Mouse (Mus musculus): ENCODE data around the gene Chchd10. TPM values are rescaled to one million over a fixed set of nuclear protein-coding genes. Genes with fewer than 3 reads are reported as not detected.

Gene Chchd10
- total RNA-seq, 2 experiments from 2014 or later, result 323 to 356 TPM

DNA sequence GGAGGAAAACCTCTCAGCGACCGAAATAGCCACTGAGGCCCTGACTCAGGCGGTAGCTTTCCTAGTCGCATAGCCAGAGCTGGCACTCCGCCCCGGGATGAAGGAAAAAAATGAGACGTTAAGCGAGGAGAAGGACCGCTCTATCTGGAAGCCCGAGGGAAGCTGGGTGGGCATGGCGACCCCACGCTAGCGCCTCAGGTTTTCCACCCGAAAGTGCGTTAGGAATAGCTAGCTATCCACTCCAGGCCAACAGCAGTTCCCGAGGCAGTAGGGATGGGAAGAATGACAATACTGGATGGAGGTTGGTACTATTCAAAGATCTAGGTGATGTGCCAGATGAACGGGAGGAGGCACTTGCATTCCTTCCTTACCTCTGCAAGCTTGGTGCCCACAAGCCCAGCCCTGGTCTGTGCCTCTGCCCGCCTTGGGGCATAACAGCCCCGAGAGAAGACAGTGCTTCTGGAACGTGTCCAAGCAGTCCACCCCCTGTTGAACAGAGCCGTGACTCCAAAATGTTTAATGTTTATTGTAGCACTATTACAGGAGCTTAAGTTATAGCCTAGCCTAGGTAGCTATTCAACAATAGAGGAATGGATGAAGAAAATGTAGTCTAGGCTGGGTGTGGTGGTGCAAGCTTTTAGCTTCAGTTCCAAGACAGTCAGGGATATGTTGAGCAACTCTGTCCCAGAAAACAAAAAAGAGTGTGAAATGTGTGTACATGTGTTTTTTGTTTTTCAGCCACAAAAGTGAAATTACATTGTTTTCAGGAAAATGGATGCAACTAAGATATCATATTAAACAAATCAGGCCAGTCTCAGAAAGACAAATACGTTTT, 11.0 kb upstream of the Chchd10 start:
- DNase-seq (ENCODE audit: extremely low spot score in 1 of 2, low spot score in 1 of 2), result no peak

DNA sequence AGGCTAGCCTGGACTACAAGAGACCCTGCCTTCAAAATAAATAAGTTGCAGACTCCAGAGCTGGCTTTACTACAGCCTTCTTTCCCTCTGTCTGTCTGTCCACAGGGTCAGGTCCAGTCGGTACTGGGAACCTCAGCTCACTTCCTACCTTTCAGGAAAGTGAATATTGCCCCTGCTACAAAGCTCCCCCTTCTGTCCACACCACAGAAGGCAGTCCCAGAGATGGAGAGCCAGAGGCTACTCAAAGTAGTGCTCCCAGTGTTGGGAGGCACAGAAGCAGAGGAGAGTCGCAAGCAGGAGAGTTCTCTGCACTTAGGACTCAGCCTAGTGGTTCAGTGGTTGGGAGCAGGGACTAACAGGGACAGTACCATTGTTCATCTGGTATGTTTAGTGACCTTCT, 8.6 kb upstream of the Chchd10 start:
- no peak for DNase-seq (ENCODE audit: extremely low spot score in 1 of 2, low spot score in 1 of 2)

DNA sequence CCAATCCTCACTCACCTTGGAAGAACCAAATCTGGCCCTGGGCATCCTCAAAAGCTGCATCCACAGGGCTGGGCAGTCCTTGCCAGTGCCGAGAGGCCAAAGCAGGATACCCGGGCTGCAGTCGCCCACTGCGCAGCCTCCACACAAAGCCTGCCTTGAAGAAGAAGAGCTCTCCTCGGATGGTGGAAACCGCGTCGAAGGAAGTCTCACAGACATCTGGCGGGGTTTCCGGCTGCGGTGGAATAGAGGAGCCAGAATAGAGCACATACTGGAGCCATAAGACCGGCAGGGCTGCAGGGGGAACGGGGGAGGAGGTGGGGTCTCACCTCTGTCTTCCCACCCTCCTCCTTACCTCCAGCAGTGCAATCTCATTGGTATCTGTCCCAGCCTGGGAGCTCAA, 6.5 kb upstream of the Chchd10 start:
- DNase-seq (ENCODE audit: extremely low spot score in 1 of 2, low spot score in 1 of 2), result no peak

DNA sequence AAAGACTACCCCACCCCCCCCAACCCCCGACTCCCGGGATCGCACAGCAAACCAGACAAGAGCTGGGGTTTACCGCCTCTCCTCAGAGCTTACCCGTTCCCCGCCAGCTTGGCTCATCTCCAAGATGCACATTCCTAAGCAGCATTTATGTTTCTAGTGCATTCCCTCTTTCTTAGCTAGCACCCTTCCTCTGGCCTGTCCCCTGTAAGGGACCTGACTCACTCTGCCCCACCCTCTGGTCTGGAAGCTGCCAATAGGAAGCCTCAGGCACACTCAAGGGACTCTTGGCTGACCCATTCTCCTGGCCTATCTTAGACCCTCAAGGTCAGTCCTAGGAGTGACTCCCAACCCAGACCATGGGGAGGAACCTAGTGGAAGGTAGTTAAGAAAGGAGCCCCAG, 2.6 kb upstream of the Chchd10 start:
- no peak for DNase-seq (ENCODE audit: extremely low spot score in 1 of 2, low spot score in 1 of 2)

DNA sequence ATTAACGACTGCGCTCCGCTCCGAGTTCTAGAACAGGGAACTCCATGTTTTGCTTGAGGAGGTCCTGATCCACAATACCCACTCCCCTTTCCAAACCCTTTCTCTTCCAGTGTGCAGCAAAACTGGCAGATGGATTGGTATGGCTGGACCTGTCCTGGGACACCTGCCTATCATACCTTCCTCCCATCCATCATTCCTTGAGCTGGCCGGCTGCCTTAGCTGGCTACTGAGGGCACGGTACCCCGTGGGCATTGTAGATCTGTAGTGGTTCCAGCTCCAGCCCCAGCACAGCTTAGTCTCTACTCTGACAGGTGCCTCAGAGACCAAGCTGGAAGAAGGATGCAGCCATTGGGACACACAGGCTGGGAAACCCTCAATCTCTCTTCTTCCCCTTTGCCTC, 1.6 kb upstream of the Chchd10 start:
- DNase-seq (ENCODE audit: extremely low spot score in 1 of 2, low spot score in 1 of 2), result no peak

DNA sequence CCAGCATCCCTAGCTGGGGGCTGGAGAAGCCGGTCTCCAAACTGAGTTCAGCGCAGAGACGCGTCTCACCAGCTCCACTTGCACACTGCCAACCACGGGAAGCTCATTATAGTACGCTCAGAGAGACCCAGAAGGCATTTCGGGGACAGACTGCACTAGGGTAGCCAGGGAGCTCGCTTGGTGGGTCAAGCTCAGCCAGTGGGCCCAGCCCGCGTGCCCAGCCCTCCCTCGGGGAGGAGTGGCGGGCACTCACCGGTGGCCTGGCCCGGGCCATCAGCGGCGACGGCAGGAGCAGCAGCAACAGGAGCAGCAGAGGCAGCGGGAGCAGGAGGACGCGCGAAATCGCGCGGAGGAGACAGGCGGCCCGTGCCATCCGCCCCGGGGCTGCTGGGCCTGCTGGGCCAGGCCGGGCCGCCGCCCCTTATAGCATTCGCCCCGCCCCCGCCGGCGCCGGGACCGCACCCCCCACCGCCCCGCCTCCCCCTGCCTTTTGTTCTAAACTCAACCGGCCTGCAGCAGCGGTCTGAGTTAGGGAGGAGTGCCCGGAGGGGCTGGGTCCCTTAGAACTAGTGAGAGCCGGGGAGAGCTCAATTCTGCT, 750 bp upstream of the Chchd10 start:
- DNase-seq (ENCODE audit: extremely low spot score in 1 of 2, low spot score in 1 of 2), result no peak

DNA sequence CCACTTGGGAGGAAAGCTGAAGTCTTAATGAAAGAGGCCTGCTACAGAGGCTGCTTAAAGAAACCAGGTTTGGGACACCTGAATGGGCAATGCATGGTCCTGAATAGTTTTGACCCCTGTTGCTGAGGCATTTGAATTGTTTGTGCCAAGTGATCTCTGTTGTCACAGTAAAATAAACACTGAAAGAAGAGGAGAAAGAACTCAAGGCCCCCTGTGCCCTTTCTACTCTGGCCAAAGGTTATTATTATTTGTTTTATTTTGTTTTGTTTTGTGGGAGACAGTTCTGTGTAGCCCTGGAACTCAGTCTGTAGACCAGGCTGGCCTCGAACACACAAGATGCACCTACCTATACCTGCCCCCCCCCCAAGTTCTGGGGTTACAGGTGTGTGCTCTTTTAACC, 2.1 kb downstream of the Chchd10 start:
- no peak for DNase-seq (ENCODE audit: extremely low spot score in 1 of 2, low spot score in 1 of 2)

DNA sequence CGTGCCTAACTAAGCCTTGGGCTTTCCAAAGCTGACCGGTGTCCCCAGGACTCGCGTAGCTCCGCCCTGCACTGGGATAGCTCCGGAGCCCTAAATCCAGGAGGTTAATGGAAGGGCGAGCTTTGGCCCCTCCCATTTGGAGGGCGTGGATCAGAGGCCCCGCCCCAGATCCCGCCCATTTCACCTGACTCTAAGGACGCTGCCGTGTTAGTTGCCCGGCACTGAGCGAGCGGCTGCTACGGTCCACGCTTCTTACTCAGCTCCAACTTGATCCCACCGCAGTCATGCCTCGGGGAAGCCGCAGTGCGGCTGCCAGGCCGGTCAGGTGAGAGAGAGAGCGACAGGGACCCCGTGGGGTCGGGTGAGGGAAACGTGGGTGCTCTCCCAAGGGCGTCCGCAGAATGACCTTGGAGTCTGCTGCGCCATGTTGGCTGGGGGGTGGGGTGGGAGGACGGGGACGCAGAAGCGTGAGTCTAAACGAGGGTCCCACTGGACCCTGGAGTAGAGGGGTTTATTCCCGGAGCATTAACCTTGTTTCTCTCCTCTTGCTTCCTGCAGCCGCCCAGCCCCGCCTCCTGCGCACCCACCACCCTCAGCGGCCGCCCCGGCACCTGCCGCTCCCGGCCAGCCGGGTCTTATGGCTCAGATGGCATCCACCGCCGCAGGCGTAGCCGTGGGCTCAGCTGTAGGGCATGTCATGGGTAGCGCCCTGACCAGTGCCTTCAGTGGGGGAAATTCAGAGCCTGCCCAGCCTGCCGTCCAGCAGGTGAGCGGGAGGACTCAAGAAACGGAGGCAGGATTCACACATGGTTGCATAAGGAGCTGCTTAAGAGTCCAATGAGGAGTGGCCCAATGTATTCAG, 3.0 kb downstream of the Chchd10 start, which contains the start of gene Mmp11:
TSS of gene Mmp11 (minus strand) at position 817 of the 862 bp plus-strand sequence.
- peak; percentile 66 to 70 for DNase-seq (ENCODE audit: extremely low spot score in 1 of 2, low spot score in 1 of 2)

DNA sequence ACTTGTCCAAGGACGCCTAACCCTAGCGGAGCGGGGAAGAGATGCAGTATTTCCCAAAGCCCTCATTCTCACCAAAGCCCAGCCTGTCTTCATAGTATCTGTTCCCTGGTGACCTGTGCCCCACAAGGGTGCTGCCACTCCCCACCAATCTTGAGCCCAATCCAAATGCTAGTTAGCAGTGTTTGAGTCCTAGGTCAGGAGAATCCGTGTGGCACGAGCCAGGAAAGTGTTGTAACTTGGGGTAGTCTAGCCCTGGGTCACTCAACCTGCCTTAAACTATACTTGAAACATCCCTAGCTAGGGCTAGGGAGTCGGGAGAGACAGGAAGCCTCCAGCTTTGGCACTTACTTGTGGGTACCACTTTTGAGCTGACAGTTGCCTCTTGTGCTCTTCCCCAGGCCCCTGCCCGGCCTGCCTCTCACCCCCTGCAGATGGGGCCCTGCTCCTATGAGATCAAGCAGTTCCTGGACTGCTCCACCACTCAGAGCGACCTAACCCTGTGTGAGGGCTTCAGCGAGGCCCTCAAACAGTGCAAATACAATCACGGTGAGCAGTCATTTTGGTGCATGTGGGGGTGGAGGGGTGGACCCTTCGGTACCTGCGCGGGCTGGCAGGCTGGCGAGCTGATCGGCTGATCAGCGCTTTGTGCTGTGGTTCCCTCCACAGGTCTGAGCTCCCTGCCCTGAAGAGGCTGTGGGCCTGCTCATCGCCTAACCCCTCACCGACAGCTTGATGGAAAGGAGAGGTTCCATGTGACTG, 4.2 kb downstream of the Chchd10 start:
- DNase-seq (ENCODE audit: extremely low spot score in 1 of 2, low spot score in 1 of 2), result no peak

DNA sequence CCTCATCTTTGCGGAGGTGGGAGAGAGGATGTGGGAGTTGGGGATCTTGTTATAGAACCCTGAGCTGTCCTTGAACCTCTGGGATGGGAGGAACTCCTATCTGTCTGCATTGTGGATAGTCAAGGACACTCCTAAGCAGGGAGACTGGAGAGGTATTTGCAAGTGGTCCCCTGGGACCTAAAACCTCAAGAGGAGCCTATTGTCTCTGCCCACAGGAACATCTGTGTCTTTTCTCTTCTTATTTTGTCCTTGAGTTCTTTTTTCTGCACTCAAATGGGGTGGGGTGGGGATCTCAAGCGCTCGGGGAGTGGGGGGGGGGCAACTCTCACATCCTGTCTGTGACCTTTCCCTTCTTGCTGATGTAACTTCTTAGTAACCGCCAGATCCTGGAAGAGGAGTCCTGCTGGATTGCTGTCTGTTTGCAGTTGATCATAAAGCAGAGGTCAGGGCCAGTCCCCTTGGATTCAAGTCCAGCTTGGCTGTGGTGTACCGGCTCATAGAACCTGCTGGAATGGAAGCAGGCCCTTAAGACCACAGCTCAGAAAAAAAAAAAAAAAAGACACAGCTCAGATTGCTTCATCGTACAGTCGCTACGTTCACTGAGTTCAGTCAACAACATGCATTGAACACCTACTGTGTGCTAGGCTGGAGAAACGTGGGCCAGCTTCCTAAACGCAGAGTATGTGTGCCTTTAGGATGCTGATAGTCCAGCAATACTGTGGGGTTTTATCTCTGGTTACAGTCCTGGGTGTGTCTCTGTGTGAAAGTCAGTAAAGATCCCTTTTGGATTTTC, 5.1 kb downstream of the Chchd10 start:
- no peak for DNase-seq (ENCODE audit: extremely low spot score in 1 of 2, low spot score in 1 of 2)

DNA sequence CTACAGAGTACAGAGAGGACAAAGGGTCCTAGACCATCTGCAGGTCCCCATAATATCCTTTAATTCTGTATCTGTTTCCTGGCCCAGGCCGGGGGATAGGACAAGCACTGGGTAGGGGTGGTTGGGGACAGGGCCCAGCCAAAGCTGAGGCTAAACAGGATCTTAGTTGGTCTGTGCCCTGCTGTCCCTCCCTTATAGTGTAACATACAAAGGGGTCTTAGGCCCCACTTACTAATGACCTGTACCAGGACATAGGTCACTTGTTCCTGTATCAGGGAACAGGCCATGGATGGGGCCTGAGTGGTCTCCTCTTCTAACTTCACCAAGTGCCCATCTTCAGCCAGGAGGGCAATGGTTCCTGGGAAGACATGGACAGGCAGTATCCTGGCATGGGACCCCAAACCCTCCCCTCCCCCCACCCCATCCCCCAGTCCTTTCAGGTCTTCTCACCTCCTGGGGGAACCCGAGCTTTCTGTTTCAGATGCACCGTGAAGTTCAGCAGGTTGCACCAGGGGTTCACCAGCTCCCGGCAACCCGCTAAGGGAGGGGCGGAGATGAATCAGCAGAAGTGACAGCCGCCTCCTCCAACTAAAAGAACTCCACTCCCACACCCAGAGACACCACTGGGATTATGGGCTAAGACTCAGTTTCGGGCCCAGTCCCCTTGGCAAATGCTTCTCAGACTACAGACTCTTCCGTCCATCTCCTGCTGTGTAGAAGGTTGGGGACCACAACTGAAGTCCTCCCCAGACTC, 6.7 kb downstream of the Chchd10 start:
- no peak for DNase-seq (ENCODE audit: extremely low spot score in 1 of 2, low spot score in 1 of 2)

DNA sequence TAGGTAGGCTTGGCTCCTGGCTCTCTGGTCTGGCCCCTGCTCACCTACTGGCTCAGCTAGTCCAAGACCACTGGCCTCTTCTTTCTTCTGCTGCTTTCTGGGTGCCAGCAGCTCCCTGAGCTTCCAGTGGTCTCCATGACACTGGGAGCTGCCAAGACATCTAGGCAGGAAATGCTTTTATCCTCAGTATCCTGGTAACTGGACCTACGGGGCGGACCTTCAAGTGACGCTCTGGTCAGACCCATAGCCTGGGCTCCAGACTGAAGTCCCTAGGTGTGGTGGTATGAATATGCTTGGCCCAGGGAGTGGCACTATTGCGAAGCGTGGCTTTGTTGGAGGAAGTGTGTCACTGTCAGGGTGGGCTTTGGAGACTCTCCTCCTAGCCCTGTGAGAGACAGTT, 7.6 kb downstream of the Chchd10 start, which contains the start of gene Gm867:
TSS of gene Gm867 (minus strand) at position 153 of the 400 bp plus-strand sequence.
- DNase-seq (ENCODE audit: extremely low spot score in 1 of 2, low spot score in 1 of 2), result no peak

DNA sequence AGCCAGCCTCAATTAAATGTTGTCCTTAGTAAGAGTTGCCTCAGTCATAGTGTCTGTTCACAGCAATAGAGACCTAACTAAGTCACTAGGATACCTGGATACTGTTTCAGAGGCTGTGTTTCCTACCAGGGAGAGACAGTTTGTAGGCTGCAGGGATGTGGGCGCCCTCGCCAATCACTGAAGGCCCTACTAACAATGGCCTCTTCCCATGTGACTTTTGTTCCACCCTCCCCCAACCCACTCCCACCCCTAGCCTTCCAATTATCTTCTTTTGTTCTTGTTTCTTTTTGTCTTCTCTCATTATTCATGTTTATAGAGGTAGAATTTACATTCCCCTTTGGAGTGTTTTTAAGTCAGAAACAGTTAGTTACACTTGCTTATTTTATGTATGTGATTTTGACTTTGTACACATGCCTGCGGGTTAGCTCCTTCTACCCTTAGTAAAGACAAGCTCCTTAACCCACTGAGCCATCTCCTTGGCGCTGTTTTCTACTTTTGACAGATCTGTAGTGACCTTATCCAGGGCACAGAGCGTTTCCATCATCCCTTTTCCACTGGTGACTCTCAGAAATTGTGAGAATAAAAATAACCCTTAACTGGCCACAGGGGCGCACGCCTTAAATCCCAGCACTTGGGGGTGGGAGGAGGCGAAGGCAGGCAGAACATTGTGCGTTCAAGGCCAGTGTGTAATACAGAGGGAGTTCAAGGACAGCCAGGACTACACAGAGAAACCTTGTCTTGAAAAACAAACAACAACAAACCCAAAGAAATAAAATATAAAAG, 8.3 kb downstream of the Chchd10 start:
- no peak for DNase-seq (ENCODE audit: extremely low spot score in 1 of 2, low spot score in 1 of 2)

DNA sequence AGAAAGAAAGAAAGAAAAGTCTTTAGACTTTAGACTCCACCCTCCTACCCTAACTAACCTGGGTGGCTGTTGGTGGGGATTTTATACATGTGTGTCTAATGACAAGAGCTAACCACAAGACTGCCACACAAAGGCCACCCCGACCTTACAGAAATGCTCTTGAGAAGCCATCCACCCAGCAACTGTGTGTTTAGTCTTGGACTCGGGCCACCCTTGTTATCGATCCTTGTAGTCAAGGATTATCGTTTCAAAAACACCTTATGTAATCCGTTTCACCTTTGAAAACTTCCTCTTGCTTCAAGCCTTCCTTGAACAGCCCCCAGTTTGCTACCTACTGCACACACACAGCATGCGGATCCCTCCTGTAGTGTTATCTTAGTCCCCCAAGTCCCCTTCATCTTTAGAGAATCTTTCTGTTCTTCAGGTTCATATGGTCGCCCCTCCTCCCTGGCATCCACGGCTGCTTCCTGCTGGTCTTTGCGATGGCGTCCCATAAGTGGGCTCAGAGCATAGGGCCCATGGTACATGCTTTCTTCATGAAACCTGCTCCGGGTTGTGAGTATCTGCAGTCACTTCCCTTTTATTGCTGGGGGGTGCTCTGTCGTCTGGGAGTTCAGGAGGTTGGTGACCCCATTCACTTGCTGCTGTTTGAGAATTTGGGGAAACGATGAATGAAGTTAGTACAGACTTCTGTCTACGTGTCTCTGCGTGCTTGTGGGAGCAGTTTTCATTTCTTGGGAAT, 10.0 kb downstream of the Chchd10 start, which contains the start of gene Vpreb3:
TSS of gene Vpreb3 (plus strand) at position 322 of the 742 bp plus-strand sequence.
- DNase-seq (ENCODE audit: extremely low spot score in 1 of 2, low spot score in 1 of 2), result no peak

DNA sequence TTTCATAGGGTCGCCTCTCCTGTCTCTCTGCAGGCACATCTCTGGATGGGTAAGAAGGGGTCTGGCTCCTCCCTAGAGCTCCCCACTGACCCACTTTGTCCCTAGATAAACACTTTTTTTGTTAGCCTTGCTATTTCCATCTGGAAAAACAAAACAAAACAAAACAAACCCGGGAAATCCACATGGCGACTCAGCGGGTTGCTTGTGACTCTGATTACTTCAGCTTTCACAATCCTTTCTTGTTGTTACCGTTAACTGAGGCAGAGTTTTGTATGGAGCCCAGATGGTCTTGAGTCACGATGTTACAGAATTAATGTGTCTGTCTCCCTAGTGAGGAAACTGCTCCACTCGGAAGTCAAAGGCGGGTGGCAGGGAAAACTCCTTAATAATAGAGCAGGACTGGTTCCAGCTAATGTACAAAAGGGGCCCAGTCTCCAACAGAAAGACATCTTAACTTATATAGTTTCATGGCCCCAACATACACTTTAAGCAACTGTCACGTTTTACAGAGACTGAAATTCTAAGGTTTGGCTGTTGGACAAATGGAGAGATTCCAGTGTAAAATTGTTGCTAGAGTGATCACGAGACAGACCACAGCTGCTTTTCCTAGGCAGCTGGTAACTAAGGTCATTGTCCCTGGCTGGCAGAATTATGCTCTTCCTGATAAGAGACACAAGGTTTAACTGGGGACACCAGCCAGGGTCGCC, 11.3 kb downstream of the Chchd10 start:
- no peak for DNase-seq (ENCODE audit: extremely low spot score in 1 of 2, low spot score in 1 of 2)

DNA sequence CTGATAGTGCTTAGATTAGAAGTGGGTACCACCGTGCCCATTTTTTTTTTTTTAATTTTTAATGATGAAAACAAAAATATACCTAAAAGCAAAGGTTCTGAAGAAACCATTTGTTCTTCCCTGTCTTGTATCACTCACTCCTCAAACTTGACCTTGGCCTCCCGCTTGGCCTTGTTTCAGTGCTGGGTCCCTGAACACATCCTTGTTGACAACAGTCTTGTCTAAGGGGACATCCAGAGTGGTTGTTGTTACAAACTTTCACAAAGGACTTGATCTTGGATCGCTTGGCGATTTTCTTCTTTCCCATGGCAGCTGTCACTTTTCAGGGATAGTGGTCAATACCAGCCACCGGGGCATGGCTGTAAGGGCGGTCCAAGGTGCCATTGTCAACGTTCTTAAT, 12.3 kb downstream of the Chchd10 start:
- DNase-seq (ENCODE audit: extremely low spot score in 1 of 2, low spot score in 1 of 2), result no peak

DNA sequence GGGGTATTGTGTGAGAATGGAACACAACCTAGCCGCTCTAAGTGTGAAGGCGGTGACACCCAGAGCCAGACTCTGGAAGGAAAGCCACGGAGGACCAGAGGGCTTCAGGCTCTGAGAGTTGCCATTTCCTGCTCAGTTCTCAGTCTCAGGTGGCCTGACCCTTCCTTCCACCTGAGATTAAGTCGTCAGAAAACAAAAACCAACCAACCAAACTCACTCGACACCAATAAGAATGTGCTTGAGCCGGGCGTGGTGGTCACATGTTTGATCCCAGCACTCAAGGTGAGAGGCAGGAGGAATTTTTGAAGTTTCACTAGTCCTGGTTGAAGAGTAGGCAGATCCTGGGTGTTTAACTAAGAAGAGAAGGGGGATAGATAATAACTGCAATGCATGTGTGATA, 13.0 kb downstream of the Chchd10 start:
- DNase-seq (ENCODE audit: extremely low spot score in 1 of 2, low spot score in 1 of 2), result no peak
